Mouse (Mus musculus) ES-Bruce4 (cell line): Measurements from ENCODE around the gene Coq9.

Experiments
- CTCF ChIP-seq: IDR thresholded peaks from one replicate; pipeline ENCODE4 v1.8.1; 2011; ENCODE audit warnings: low read depth, low read length
- POLR2A ChIP-seq: IDR thresholded peaks from one replicate; pipeline ENCODE4 v1.8.1; 2011; ENCODE audit warnings: low read length; ENCODE audit not compliant: insufficient read depth

GRCm38 (mm10) chr8:94874358-94874757 lies 36.2 kb downstream of the Coq9 start:
- no peak for TF ChIP-seq POLR2A
- peak; percentile 92 for TF ChIP-seq CTCF
